Mouse (Mus musculus): ENCODE data around the gene 1700025C18Rik. TPM values are rescaled to one million over a fixed set of nuclear protein-coding genes. Genes with fewer than 3 reads are reported as not detected.

The 1700025C18Rik gene
- polyA plus RNA-seq, 1 experiment from 2014 or later, result not detected

DNA sequence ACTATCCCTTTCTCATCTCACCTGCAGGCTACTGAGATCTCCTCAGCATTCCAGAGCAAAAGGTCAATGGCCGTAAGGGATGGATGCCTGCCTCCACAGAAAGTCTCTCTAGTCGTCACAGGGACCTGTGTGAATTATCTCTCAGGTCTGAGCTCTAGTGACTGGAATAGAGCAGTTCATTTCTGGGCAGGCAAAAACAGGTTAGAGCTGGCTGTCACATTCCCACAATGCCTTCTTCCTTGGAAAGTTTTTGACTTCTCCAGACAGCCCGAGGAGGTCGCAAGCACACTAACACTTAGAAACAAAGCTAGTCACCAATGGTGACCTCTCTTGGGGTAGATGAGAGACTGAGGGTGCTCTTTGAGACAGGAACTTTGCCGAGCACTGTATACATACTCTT is 48.4 kb downstream of the 1700025C18Rik start:
- no peak for DNase-seq (ENCODE audit: low spot score)

GRCm38 (mm10) chr2:165037415-165037814 is 53.1 kb downstream of the 1700025C18Rik start:
- DNase-seq (ENCODE audit: low spot score), result no peak

GRCm38 (mm10) chr2:165035058-165035431 is 55.5 kb downstream of the 1700025C18Rik start:
- DNase-seq (ENCODE audit: low spot score), result no peak

- DNase-seq (ENCODE audit: low spot score), result peak; percentile 97
These were observed 56.2 kb downstream of the 1700025C18Rik start, which contains the start of gene Ncoa5 for GRCm38 (mm10) chr2:165034131-165035057. Ncoa5 (minus strand) TSS chr2:165034867.

DNA sequence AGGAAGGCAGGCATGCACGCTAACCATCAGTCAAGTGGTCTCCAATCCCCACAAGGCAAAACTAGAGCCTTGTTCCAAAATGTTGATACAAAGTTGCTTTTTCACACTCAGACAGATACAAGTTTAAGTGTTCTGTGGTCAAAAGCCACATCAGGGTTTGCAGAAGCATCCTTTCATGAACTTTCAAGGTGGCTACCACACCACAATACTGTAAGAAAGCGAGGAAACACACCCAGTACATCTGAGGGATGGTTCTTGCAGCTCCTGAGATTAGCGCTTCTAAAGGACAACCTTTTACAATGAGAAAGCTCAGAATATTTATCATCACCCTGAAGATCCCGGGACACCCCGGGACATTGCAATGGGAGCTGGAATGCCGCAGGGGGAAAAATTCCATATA is 57.2 kb downstream of the 1700025C18Rik start:
- DNase-seq (ENCODE audit: low spot score), result peak; percentile 17

- no peak for DNase-seq (ENCODE audit: low spot score)
These were observed 58.0 kb downstream of the 1700025C18Rik start for GRCm38 (mm10) chr2:165032533-165032932.

Other genes with a start within 250 kb of the 1700025C18Rik start
- gene Pltp, start 233.0 kb downstream of the 1700025C18Rik start, polyA plus RNA-seq (2015; fragmentation: Nextera tagmentation; extraction: Ambion mirVana), result 424 and 433 TPM in 2 replicates
- 92.5 and 107 TPM in 2 replicates for gene Pcif1, start 211.4 kb downstream of the 1700025C18Rik start, polyA plus RNA-seq (2015; fragmentation: Nextera tagmentation; extraction: Ambion mirVana)
- 8.6 and 9.5 TPM in 2 replicates for gene Zfp335, start 179.0 kb downstream of the 1700025C18Rik start, polyA plus RNA-seq (2015; fragmentation: Nextera tagmentation; extraction: Ambion mirVana)
- 47.8 and 53.2 TPM in 2 replicates for gene Mmp9, start 150.0 kb downstream of the 1700025C18Rik start, polyA plus RNA-seq (2015; fragmentation: Nextera tagmentation; extraction: Ambion mirVana)
- 0.26 and 0.30 TPM in 2 replicates for gene Slc12a5, start 129.9 kb downstream of the 1700025C18Rik start, polyA plus RNA-seq (2015; fragmentation: Nextera tagmentation; extraction: Ambion mirVana)
- 43.8 and 51.3 TPM in 2 replicates for gene Ncoa5, start 55.9 kb downstream of the 1700025C18Rik start, polyA plus RNA-seq (2015; fragmentation: Nextera tagmentation; extraction: Ambion mirVana)
- gene Cd40, start 35.1 kb downstream of the 1700025C18Rik start, polyA plus RNA-seq (2015; fragmentation: Nextera tagmentation; extraction: Ambion mirVana), result 29.6 and 31.4 TPM in 2 replicates
- gene Cdh22, start 144.1 kb upstream of the 1700025C18Rik start, polyA plus RNA-seq (2015; fragmentation: Nextera tagmentation; extraction: Ambion mirVana), result 0.14 and 0.21 TPM in 2 replicates
- 49.5 and 49.6 TPM in 2 replicates for gene Slc35c2, start 197.1 kb upstream of the 1700025C18Rik start, polyA plus RNA-seq (2015; fragmentation: Nextera tagmentation; extraction: Ambion mirVana)
- 39.8 and 42.8 TPM in 2 replicates for gene Elmo2, start 235.7 kb upstream of the 1700025C18Rik start, polyA plus RNA-seq (2015; fragmentation: Nextera tagmentation; extraction: Ambion mirVana)

All from thymus, postnatal 0 days (tissue).